Mouse (Mus musculus) liver, adult 2 months (tissue): ENCODE results near the gene Ssh2.

Experiments used
- CTCF ChIP-seq: fragments of 200-500 bp; IDR thresholded peaks from 2 replicates; pipeline ENCODE4 v1.5.1; 2011; ENCODE audit warnings: low read depth, low read length, control low read depth
- POLR2A ChIP-seq: fragments of 200-500 bp; IDR thresholded peaks from 2 replicates; pipeline ENCODE4 v1.6.1; 2011; ENCODE audit warnings: low read length, control low read depth; ENCODE audit not compliant: insufficient read depth; ENCODE audit errors: extremely low read depth

DNA sequence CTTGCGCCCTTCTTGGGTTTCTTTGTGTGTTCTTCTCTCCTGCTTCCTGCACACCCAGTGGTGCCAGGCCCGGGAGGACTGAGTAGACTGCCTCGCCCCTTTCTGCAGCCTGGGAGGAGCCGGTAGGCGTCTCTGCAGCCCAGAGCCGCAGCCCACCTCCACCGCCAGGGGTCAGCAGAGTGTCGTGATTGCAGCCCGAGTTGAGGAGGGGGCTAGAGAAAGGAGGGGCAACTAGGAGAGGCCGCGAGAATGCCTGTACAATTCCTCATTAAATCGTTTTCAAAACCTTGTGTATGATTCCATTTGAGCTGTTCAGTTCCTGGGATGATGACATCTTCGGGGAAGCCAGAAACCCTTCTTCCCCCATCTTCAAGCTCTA is 275.0 kb downstream of the Ssh2 start:
- TF ChIP-seq CTCF (peak; percentile 93), POLR2A (no peak)
